Mouse (Mus musculus): Measurements from ENCODE around the gene P2rx1. TPM values are rescaled to one million over a fixed set of nuclear protein-coding genes. Genes with fewer than 3 reads are reported as not detected.
A peak's percentile ranks its signal among the peaks of the same experiment; 100 is the strongest.

Gene P2rx1
- total RNA-seq, 2 experiments from 2014 or later, result 0.20 to 0.40 TPM

- intact Hi-C loops (cut with DNase I), result no loop called here
- DNase-seq (ENCODE audit: extremely low spot score in 1 of 2, low spot score in 2 of 2), result peak; percentile 85 to 88
- peak; percentile 11; the same call in 1 of the 2 replicates for TF ChIP-seq CTCF (IDR thresholded peaks at IDR 0.05)
Measured at GRCm38 (mm10) chr11:73030821-73031498, 32.1 kb downstream of the P2rx1 start.

GRCm38 (mm10) chr11:73031536-73031935 is 32.6 kb downstream of the P2rx1 start:
- Histone ChIP-seq H3K27ac (peak overlapping the region; percentile 34), H3K4me3 (no peak overlapping the region)
- intact Hi-C loops (cut with DNase I), result no loop called here
- DNase-seq (ENCODE audit: extremely low spot score in 1 of 2, low spot score in 2 of 2), result no peak
- no peak for TF ChIP-seq CTCF (IDR thresholded peaks at IDR 0.05)

More at GRCm38 (mm10) chr11:73030821-73031498, 32.1 kb downstream of the P2rx1 start:
- Histone ChIP-seq H3K27ac (peak overlapping the region; percentile 53), H3K4me3 (peak overlapping the region; percentile 31)

- intact Hi-C loops (cut with DNase I), result no loop called here
- Histone ChIP-seq H3K27ac (no peak overlapping the region), H3K4me3 (no peak overlapping the region)
- DNase-seq (ENCODE audit: extremely low spot score in 1 of 2, low spot score in 2 of 2), result no peak
- TF ChIP-seq CTCF (IDR thresholded peaks at IDR 0.05), result no peak
Measured at GRCm38 (mm10) chr11:73036077-73036476, 37.2 kb downstream of the P2rx1 start.

GRCm38 (mm10) chr11:73036889-73037288 is 38.0 kb downstream of the P2rx1 start:
- intact Hi-C loops (cut with DNase I), result no loop called here
- TF ChIP-seq CTCF (IDR thresholded peaks at IDR 0.05), result no peak
- no peak for DNase-seq (ENCODE audit: extremely low spot score in 1 of 2, low spot score in 2 of 2)
- Histone ChIP-seq H3K4me3 (no peak overlapping the region), H3K27ac (no peak overlapping the region)

- Histone ChIP-seq H3K4me3 (no peak overlapping the region), H3K27ac (no peak overlapping the region)
- no peak for DNase-seq (ENCODE audit: extremely low spot score in 1 of 2, low spot score in 2 of 2)
- intact Hi-C loops (cut with DNase I), result no loop called here
- no peak for TF ChIP-seq CTCF (IDR thresholded peaks at IDR 0.05)
Measured at GRCm38 (mm10) chr11:73037691-73038090, 38.8 kb downstream of the P2rx1 start.

GRCm38 (mm10) chr11:73039102-73039799 is 40.3 kb downstream of the P2rx1 start:
- no peak overlapping the region for H3K27ac ChIP-seq
- DNase-seq (ENCODE audit: extremely low spot score in 1 of 2, low spot score in 2 of 2), result peak in 1 of 2 experiments; percentile 48
- intact Hi-C loops (cut with DNase I), result loop anchor here (1.0 kb wide), 1 partner anchor 33 kb away; no protein-coding TSS in a partner anchor
- H3K4me3 ChIP-seq, result no peak overlapping the region
- peak; percentile 78 for TF ChIP-seq CTCF (IDR thresholded peaks at IDR 0.05)

GRCm38 (mm10) chr11:73044229-73044755 is 45.4 kb downstream of the P2rx1 start:
- Histone ChIP-seq H3K4me3 (no peak overlapping the region), H3K27ac (no peak overlapping the region)
- DNase-seq (ENCODE audit: extremely low spot score in 1 of 2, low spot score in 2 of 2), result no peak
- intact Hi-C loops (cut with DNase I), result loop anchor here (10.0 kb wide), 1 partner anchor 469 kb away; no protein-coding TSS in a partner anchor
- TF ChIP-seq CTCF (IDR thresholded peaks at IDR 0.05), result no peak

GRCm38 (mm10) chr11:73044789-73045188 is 45.9 kb downstream of the P2rx1 start:
- H3K4me3 ChIP-seq, result no peak overlapping the region
- intact Hi-C loops (cut with DNase I), result loop anchor here (5.0 to 10.0 kb wide), 2 partner anchors 117 to 470 kb away; no protein-coding TSS in a partner anchor

GRCm38 (mm10) chr11:73047542-73047996 is 48.7 kb downstream of the P2rx1 start, which contains the start of gene Ncbp3:
TSS of gene Ncbp3 (plus strand) at chr11:73047783.
- H3K4me3 ChIP-seq, result peak within 1 kb of the TSS; percentile 90
- TF ChIP-seq CTCF (IDR thresholded peaks at IDR 0.05), result peak; percentile 65
- intact Hi-C loops (cut with DNase I), result loop anchor here (1.0 to 10.0 kb wide), 3 partner anchors 28 to 473 kb away; partner anchors contain the start of gene Camkk1
- H3K27ac ChIP-seq, result peak within 1 kb of the TSS; percentile 98
- DNase-seq (ENCODE audit: extremely low spot score in 1 of 2, low spot score in 2 of 2), result peak; percentile 92 to 95

More at GRCm38 (mm10) chr11:73044789-73045188, 45.9 kb downstream of the P2rx1 start:
- DNase-seq (ENCODE audit: extremely low spot score in 1 of 2, low spot score in 2 of 2), result no peak
- no peak; the same call in none of the 2 replicates for TF ChIP-seq CTCF (IDR thresholded peaks at IDR 0.05)
- H3K27ac ChIP-seq, result no peak overlapping the region

GRCm38 (mm10) chr11:73048030-73048876 is 49.4 kb downstream of the P2rx1 start:
- intact Hi-C loops (cut with DNase I), result loop anchor here (2.0 to 10.0 kb wide), 3 partner anchors 41 to 473 kb away; no protein-coding TSS in a partner anchor
- no peak for DNase-seq (ENCODE audit: extremely low spot score in 1 of 2, low spot score in 2 of 2)
- Histone ChIP-seq H3K27ac (peak overlapping the region; percentile 98), H3K4me3 (peak overlapping the region; percentile 90)
- no peak for TF ChIP-seq CTCF (IDR thresholded peaks at IDR 0.05)

GRCm38 (mm10) chr11:73049335-73049734 is 50.4 kb downstream of the P2rx1 start:
- peak; percentile 97 for TF ChIP-seq CTCF (IDR thresholded peaks at IDR 0.05)
- H3K4me3 ChIP-seq, result peak overlapping the region; percentile 23; the same call in 1 of the 2 replicates
- peak; percentile 70 to 81 for DNase-seq (ENCODE audit: extremely low spot score in 1 of 2, low spot score in 2 of 2)
- no peak overlapping the region for H3K27ac ChIP-seq
- intact Hi-C loops (cut with DNase I), result loop anchor here (2.0 to 10.0 kb wide), 3 partner anchors 43 to 475 kb away; no protein-coding TSS in a partner anchor
